Mouse (Mus musculus) kidney, adult 2 months (tissue): ENCODE results near the gene Cox4i2.

Experiments used
- CTCF ChIP-seq: fragments of 200-500 bp; conservative IDR thresholded peaks from 2 replicates; pipeline ENCODE4 v1.5.1; 2011; ENCODE audit warnings: low read depth, mild to moderate bottlenecking, control low read depth, low read length, moderate library complexity, mixed read lengths; ENCODE audit not compliant: insufficient read depth, insufficient read length
- POLR2A ChIP-seq: fragments of 200-500 bp; IDR thresholded peaks from one replicate; pipeline ENCODE4 v1.6.1; 2011; ENCODE audit warnings: low read depth, low read length, control low read depth

GRCm38 (mm10) chr2:152739031-152739841, 14.7 kb upstream of the Cox4i2 start:
- TF ChIP-seq POLR2A (no peak), CTCF (no peak)
